Mouse (Mus musculus): ENCODE data around the gene Tsacc. TPM values are rescaled to one million over a fixed set of nuclear protein-coding genes. Genes with fewer than 3 reads are reported as not detected.
"Not testable (repeated sequence)": the region's sequence is repeated elsewhere in the genome, so short reads cannot be mapped to it uniquely, and the experiment has no call there.

Tsacc gene
- polyA plus RNA-seq, 2 experiments: 8.6 to 9.4 TPM

DNA sequence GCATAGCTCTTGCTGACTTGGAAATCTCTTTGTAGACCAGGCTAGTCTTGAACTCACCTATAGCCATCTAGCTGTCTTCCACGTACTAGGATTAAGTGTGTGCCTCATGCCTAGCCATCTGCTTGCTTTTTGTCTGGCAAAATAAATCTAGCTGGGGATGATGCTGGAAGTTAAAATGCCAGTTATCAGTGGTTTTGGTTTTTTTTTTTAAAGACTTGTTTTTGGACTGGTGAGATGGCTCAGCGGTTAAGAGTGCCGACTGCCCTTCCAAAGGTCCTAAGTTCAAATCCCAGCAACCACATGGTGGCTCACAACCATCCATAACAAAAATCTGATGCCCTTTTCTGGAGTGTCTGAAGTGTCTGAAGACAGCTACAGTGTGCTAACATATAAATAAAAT, 24.9 kb downstream of the Tsacc start:
- Histone ChIP-seq H3K27ac (replicated peaks; ENCODE audit: low read depth, low read length) (no peak overlapping the region), H3K4me2 (replicated peaks; ENCODE audit: low read depth, low read length, severe bottlenecking) (no peak overlapping the region), H3K27me3 (ENCODE audit: control insufficient read depth, insufficient read depth, low read length) (no peaks in the 10 kb centered on the region), H3K9me3 (ENCODE audit: control insufficient read depth, low read length) (no peaks in the 10 kb centered on the region), H3K9ac (ENCODE audit: low read depth, low read length, severe bottlenecking) (no peak overlapping the region), H3K4me1 (ENCODE audit: control insufficient read depth, insufficient read depth, low read length) (no peaks in the 10 kb centered on the region), H3K4me3 (replicated peaks; ENCODE audit: low read length) (no peak overlapping the region), H3K36me3 (ENCODE audit: control insufficient read depth, insufficient read depth, low read length) (no peaks in the 10 kb centered on the region)
- no peak for DNase-seq (ENCODE audit: low spot score)
- no peak for ATAC-seq (ENCODE audit: low FRiP score, low read depth)
- 88% methylated on average over 3 of the region's 3 CpGs for WGBS
- no peak for TF ChIP-seq POLR2A (IDR thresholded peaks at IDR 0.05; ENCODE audit: borderline replicate concordance, extremely low read depth, insufficient read depth, insufficient read length)

- H3K9ac ChIP-seq (ENCODE audit: low read depth, low read length, severe bottlenecking); ATAC-seq (ENCODE audit: low FRiP score, low read depth); H3K4me1 ChIP-seq (ENCODE audit: control insufficient read depth, insufficient read depth, low read length); DNase-seq (ENCODE audit: low spot score); H3K4me2 ChIP-seq (replicated peaks; ENCODE audit: low read depth, low read length, severe bottlenecking); H3K27me3 ChIP-seq (ENCODE audit: control insufficient read depth, insufficient read depth, low read length); H3K9me3 ChIP-seq (ENCODE audit: control insufficient read depth, low read length); H3K4me3 ChIP-seq (replicated peaks; ENCODE audit: low read length); H3K27ac ChIP-seq (replicated peaks; ENCODE audit: low read depth, low read length); H3K36me3 ChIP-seq (ENCODE audit: control insufficient read depth, insufficient read depth, low read length): not testable (repeated sequence)
- 88% methylated on average over 2 of the region's 2 CpGs for whole genome bisulfite sequencing
These were observed 25.5 kb downstream of the Tsacc start for GRCm38 (mm10) chr3:88271298-88271697.

GRCm38 (mm10) chr3:88268991-88269390, 27.8 kb downstream of the Tsacc start:
- Histone ChIP-seq H3K9ac (ENCODE audit: low read depth, low read length, severe bottlenecking) (no peak overlapping the region), H3K4me3 (replicated peaks; ENCODE audit: low read length) (no peak overlapping the region)
- 85% methylated on average over 5 of the region's 5 CpGs for WGBS

GRCm38 (mm10) chr3:88268014-88268413, 28.8 kb downstream of the Tsacc start:
- H3K36me3 ChIP-seq (ENCODE audit: control insufficient read depth, insufficient read depth, low read length); H3K9me3 ChIP-seq (ENCODE audit: control insufficient read depth, low read length); H3K4me2 ChIP-seq (replicated peaks; ENCODE audit: low read depth, low read length, severe bottlenecking); H3K4me1 ChIP-seq (ENCODE audit: control insufficient read depth, insufficient read depth, low read length); DNase-seq (ENCODE audit: low spot score); H3K9ac ChIP-seq (ENCODE audit: low read depth, low read length, severe bottlenecking); H3K4me3 ChIP-seq (replicated peaks; ENCODE audit: low read length); H3K27ac ChIP-seq (replicated peaks; ENCODE audit: low read depth, low read length); H3K27me3 ChIP-seq (ENCODE audit: control insufficient read depth, insufficient read depth, low read length); ATAC-seq (ENCODE audit: low FRiP score, low read depth): not testable (repeated sequence)
- 86% methylated on average over 6 of the region's 6 CpGs for WGBS

More at GRCm38 (mm10) chr3:88268991-88269390, 27.8 kb downstream of the Tsacc start:
- Histone ChIP-seq H3K4me2 (replicated peaks; ENCODE audit: low read depth, low read length, severe bottlenecking) (no peak overlapping the region), H3K27ac (replicated peaks; ENCODE audit: low read depth, low read length) (no peak overlapping the region), H3K27me3 (ENCODE audit: control insufficient read depth, insufficient read depth, low read length) (no peaks in the 10 kb centered on the region), H3K36me3 (ENCODE audit: control insufficient read depth, insufficient read depth, low read length) (no peaks in the 10 kb centered on the region), H3K9me3 (ENCODE audit: control insufficient read depth, low read length) (no peaks in the 10 kb centered on the region), H3K4me1 (ENCODE audit: control insufficient read depth, insufficient read depth, low read length) (no peaks in the 10 kb centered on the region)
- ATAC-seq (ENCODE audit: low FRiP score, low read depth) (no peak), DNase-seq (ENCODE audit: low spot score) (no peak)
- no peak for TF ChIP-seq POLR2A (IDR thresholded peaks at IDR 0.05; ENCODE audit: borderline replicate concordance, extremely low read depth, insufficient read depth, insufficient read length)

DNA sequence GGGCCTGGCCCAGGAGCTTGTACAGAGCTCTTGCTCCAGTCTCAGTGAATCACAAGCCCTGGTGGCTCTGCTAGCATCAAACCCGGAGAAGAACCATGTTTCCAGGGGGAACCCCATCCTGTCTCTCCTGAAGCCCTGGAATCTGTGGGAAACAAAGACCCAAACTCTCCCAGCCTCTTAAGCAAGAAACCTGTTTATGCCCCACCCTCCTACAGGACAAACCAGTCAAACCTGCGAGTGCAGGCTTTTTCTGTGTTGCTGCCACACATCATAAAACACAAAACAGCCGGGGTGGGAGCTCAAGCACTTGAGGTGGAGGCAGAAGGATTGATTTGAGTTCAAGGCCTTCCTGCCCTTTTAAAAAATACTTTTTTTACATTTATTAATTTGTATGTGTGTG, 34.5 kb downstream of the Tsacc start:
- Histone ChIP-seq H3K27ac (replicated peaks; ENCODE audit: low read depth, low read length) (no peak overlapping the region), H3K9me3 (ENCODE audit: control insufficient read depth, low read length) (no peaks in the 10 kb centered on the region), H3K27me3 (ENCODE audit: control insufficient read depth, insufficient read depth, low read length) (no peaks in the 10 kb centered on the region), H3K9ac (ENCODE audit: low read depth, low read length, severe bottlenecking) (no peak overlapping the region), H3K4me1 (ENCODE audit: control insufficient read depth, insufficient read depth, low read length) (no peaks in the 10 kb centered on the region), H3K36me3 (ENCODE audit: control insufficient read depth, insufficient read depth, low read length) (no peaks in the 10 kb centered on the region), H3K4me2 (replicated peaks; ENCODE audit: low read depth, low read length, severe bottlenecking) (no peak overlapping the region), H3K4me3 (replicated peaks; ENCODE audit: low read length) (no peak overlapping the region)
- 44% methylated on average over 3 of the region's 3 CpGs for WGBS
- no peak for ATAC-seq (ENCODE audit: low FRiP score, low read depth)
- no peak for TF ChIP-seq POLR2A (IDR thresholded peaks at IDR 0.05; ENCODE audit: borderline replicate concordance, extremely low read depth, insufficient read depth, insufficient read length)
- DNase-seq (ENCODE audit: low spot score): peak; percentile 43

- Histone ChIP-seq H3K4me2 (replicated peaks; ENCODE audit: low read depth, low read length, severe bottlenecking) (no peak overlapping the region), H3K4me1 (ENCODE audit: control insufficient read depth, insufficient read depth, low read length) (no peaks in the 10 kb centered on the region), H3K4me3 (replicated peaks; ENCODE audit: low read length) (no peak overlapping the region), H3K27me3 (ENCODE audit: control insufficient read depth, insufficient read depth, low read length) (peaks cover 26% of the 10 kb centered on the region), H3K9me3 (ENCODE audit: control insufficient read depth, low read length) (no peaks in the 10 kb centered on the region), H3K27ac (replicated peaks; ENCODE audit: low read depth, low read length) (no peak overlapping the region), H3K36me3 (ENCODE audit: control insufficient read depth, insufficient read depth, low read length) (no peaks in the 10 kb centered on the region), H3K9ac (ENCODE audit: low read depth, low read length, severe bottlenecking) (no peak overlapping the region)
- 75% methylated on average over 7 of the region's 7 CpGs for WGBS
- ATAC-seq (ENCODE audit: low FRiP score, low read depth) (no peak), DNase-seq (ENCODE audit: low spot score) (no peak)
- no peak for TF ChIP-seq POLR2A (IDR thresholded peaks at IDR 0.05; ENCODE audit: borderline replicate concordance, extremely low read depth, insufficient read depth, insufficient read length)
These were observed 40.4 kb downstream of the Tsacc start for GRCm38 (mm10) chr3:88256382-88256781.
